Mouse (Mus musculus): ENCODE results near the gene Ost4.
A peak's percentile ranks its signal among the peaks of the same experiment; 100 is the strongest.

Gene Ost4

GRCm38 (mm10) chr5:30907413-30908059 is at the start of gene Ost4:
Gene Ost4 (minus strand): TSS chr5:30907788.
- peak; percentile 97 for DNase-seq (ENCODE audit: low read depth, low spot score)

- DNase-seq (ENCODE audit: low read depth, low spot score) = no peak
Observed at GRCm38 (mm10) chr5:30955751-30956150, 48.2 kb upstream of the Ost4 start.

GRCm38 (mm10) chr5:30954556-30954955 is 47.0 kb upstream of the Ost4 start:
- DNase-seq (ENCODE audit: low read depth, low spot score) = no peak

- no peak for DNase-seq (ENCODE audit: low read depth, low spot score)
Observed at GRCm38 (mm10) chr5:30954065-30954464, 46.5 kb upstream of the Ost4 start.

GRCm38 (mm10) chr5:30952551-30952950 is 45.0 kb upstream of the Ost4 start:
- no peak for DNase-seq (ENCODE audit: low read depth, low spot score)

- DNase-seq (ENCODE audit: low read depth, low spot score) = no peak
Observed at GRCm38 (mm10) chr5:30951706-30952105, 44.1 kb upstream of the Ost4 start.

- no peak for DNase-seq (ENCODE audit: low read depth, low spot score)
Observed at GRCm38 (mm10) chr5:30950922-30951321, 43.3 kb upstream of the Ost4 start.

GRCm38 (mm10) chr5:30950451-30950850 is 42.9 kb upstream of the Ost4 start:
- DNase-seq (ENCODE audit: low read depth, low spot score) = no peak

- peak; percentile 94 for DNase-seq (ENCODE audit: low read depth, low spot score)
Observed at GRCm38 (mm10) chr5:30949654-30950326, 42.2 kb upstream of the Ost4 start.

- DNase-seq (ENCODE audit: low read depth, low spot score) = no peak
Observed at GRCm38 (mm10) chr5:30948620-30949019, 41.0 kb upstream of the Ost4 start.

- DNase-seq (ENCODE audit: low read depth, low spot score) = peak; percentile 42
Observed at GRCm38 (mm10) chr5:30944956-30945781, 37.6 kb upstream of the Ost4 start, which contains the start of gene Cgref1. Gene Cgref1 (minus strand): TSS chr5:30945591.

- DNase-seq (ENCODE audit: low read depth, low spot score) = no peak
Observed at GRCm38 (mm10) chr5:30944344-30944743, 36.8 kb upstream of the Ost4 start.

GRCm38 (mm10) chr5:30943004-30943403 is 35.4 kb upstream of the Ost4 start:
- DNase-seq (ENCODE audit: low read depth, low spot score) = no peak

GRCm38 (mm10) chr5:30934725-30935461 is 27.3 kb upstream of the Ost4 start:
- DNase-seq (ENCODE audit: low read depth, low spot score) = no peak

- no peak for DNase-seq (ENCODE audit: low read depth, low spot score)
Observed at GRCm38 (mm10) chr5:30933705-30934104, 26.1 kb upstream of the Ost4 start.

GRCm38 (mm10) chr5:30931378-30931777 is 23.8 kb upstream of the Ost4 start:
- DNase-seq (ENCODE audit: low read depth, low spot score) = no peak

- no peak for DNase-seq (ENCODE audit: low read depth, low spot score)
Observed at GRCm38 (mm10) chr5:30930846-30931245, 23.3 kb upstream of the Ost4 start.

GRCm38 (mm10) chr5:30930121-30930520 is 22.5 kb upstream of the Ost4 start:
- peak; percentile 49 for DNase-seq (ENCODE audit: low read depth, low spot score)

GRCm38 (mm10) chr5:30927945-30928529 is 20.4 kb upstream of the Ost4 start:
- DNase-seq (ENCODE audit: low read depth, low spot score) = no peak

GRCm38 (mm10) chr5:30926073-30926472 is 18.5 kb upstream of the Ost4 start:
- DNase-seq (ENCODE audit: low read depth, low spot score) = no peak

GRCm38 (mm10) chr5:30925217-30925616 is 17.6 kb upstream of the Ost4 start:
- DNase-seq (ENCODE audit: low read depth, low spot score) = no peak
